Mouse (Mus musculus): Measurements from ENCODE around the gene Nlrc5. TPM values are rescaled to one million over a fixed set of nuclear protein-coding genes. Genes with fewer than 3 reads are reported as not detected.

The Nlrc5 gene
- polyA plus RNA-seq, 1 experiment from 2014 or later = 0.45 TPM

DNA sequence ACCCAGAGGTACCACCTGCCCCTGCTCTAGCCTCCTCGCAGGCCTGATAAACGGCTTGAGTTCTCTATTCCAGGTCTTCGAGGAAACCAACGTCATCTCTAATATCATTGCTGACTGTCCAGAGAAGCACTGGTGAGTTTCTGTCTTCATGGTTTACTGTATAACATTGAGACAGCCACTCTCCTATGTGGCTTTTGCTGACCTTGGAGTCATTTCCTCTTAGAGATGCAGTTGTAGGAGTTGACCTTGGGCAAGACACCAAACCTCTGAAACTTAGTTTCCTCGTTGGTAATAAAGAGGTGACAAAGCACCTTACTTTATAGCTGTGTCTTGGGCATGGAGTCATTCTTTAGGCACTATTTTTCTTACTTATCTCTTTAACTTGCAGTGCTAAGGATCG, 21.6 kb upstream of the Nlrc5 start:
- Histone ChIP-seq H3K4me2 (ENCODE audit: low read depth, low read length) (no peak overlapping the region), H3K4me3 (ENCODE audit: low read length) (no peak overlapping the region), H3K9ac (ENCODE audit: low read length) (no peak overlapping the region), H3K27me3 (ENCODE audit: control insufficient read depth, insufficient read depth, low read depth, low read length) (no peaks in the 10 kb centered on the region), H3K9me3 (ENCODE audit: control insufficient read depth, low read length) (no peaks in the 10 kb centered on the region), H3K27ac (ENCODE audit: low read length) (no peak overlapping the region), H3K4me1 (replicated peaks; ENCODE audit: control insufficient read depth, insufficient read depth, low read length) (no peaks in the 10 kb centered on the region), H3K36me3 (ENCODE audit: control insufficient read depth, insufficient read depth, low read length) (no peaks in the 10 kb centered on the region)
- no peak for ATAC-seq (ENCODE audit: low read depth)
- 84% methylated on average over 6 of the region's 6 CpGs for WGBS

DNA sequence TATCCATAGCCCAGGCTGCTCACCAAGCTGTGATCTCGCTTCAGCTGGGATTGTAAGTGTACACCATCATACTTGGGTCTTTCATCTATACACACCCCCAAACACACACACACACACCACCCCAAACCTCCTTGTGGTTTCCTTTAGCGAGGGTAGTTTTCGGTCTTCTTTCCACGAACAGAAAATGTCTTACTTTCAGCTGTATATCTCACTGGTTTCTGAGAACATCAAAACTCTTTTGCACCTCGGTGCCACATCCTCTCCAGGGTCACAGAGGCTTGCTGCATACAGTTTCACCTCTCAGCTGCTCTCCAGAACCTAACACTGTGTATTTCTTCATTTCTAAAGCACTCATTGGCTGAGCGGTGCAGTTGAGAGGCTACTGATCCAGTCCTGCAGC, 20.6 kb upstream of the Nlrc5 start:
- H3K9me3 ChIP-seq (ENCODE audit: control insufficient read depth, low read length) = no peaks in the 10 kb centered on the region
- H3K4me1 ChIP-seq (replicated peaks; ENCODE audit: control insufficient read depth, insufficient read depth, low read length) = no peaks in the 10 kb centered on the region
- no peak for ATAC-seq (ENCODE audit: low read depth)
- no peak overlapping the region for H3K27ac ChIP-seq (ENCODE audit: low read length)
- no peak overlapping the region for H3K9ac ChIP-seq (ENCODE audit: low read length)
- no peak overlapping the region for H3K4me2 ChIP-seq (ENCODE audit: low read depth, low read length)
- no peak overlapping the region for H3K4me3 ChIP-seq (ENCODE audit: low read length)
- 60% methylated on average over 6 of the region's 6 CpGs for WGBS
- no peaks in the 10 kb centered on the region for H3K27me3 ChIP-seq (ENCODE audit: control insufficient read depth, insufficient read depth, low read depth, low read length)
- H3K36me3 ChIP-seq (ENCODE audit: control insufficient read depth, insufficient read depth, low read length) = no peaks in the 10 kb centered on the region

DNA sequence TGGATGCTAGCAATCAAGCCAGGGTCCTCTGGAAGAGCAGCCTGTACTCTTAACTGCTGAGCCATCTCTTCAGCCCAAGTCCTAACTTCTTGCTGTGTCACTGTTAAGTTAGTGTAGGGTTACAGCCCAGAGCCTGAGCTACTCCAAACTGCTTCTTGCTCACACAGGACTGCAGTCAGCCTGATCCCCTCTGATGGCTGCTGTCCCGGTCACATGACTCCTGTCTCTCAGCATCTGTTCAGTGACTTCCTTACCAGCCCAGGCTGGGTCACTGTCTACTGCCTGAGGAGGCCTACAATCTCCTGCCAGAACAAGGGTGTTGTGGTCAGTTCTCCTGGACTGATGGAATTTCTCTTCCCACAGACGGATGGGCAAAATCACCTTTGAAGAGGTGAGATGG, 18.9 kb upstream of the Nlrc5 start:
- WGBS = 77% methylated on average over 2 of the region's 2 CpGs
- Histone ChIP-seq H3K4me2 (ENCODE audit: low read depth, low read length) (no peak overlapping the region), H3K9me3 (ENCODE audit: control insufficient read depth, low read length) (no peaks in the 10 kb centered on the region), H3K4me1 (replicated peaks; ENCODE audit: control insufficient read depth, insufficient read depth, low read length) (no peaks in the 10 kb centered on the region), H3K36me3 (ENCODE audit: control insufficient read depth, insufficient read depth, low read length) (no peaks in the 10 kb centered on the region), H3K27me3 (ENCODE audit: control insufficient read depth, insufficient read depth, low read depth, low read length) (no peaks in the 10 kb centered on the region), H3K27ac (ENCODE audit: low read length) (no peak overlapping the region), H3K9ac (ENCODE audit: low read length) (no peak overlapping the region), H3K4me3 (ENCODE audit: low read length) (no peak overlapping the region)
- ATAC-seq (ENCODE audit: low read depth) = no peak

DNA sequence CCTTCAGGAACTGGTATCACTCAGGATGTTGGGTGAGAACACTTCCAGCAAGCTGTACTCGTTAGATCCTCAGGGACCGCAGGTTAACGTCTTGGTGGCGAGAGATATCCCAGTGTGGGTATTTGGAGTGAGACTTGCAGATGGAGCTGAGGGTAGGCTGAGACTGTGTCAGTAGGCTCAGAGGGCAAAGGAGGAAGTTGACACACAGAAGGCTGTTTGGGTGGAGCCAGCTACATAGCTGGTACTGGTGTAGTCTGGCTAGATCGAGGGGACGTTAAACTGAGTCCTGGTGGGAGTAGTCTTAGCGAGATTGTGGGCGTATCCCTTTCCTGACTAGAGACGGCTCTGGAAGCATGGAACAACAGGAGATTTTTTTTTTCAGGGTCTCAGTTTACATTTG, 16.1 kb upstream of the Nlrc5 start:
- Histone ChIP-seq H3K36me3 (ENCODE audit: control insufficient read depth, insufficient read depth, low read length) (no peaks in the 10 kb centered on the region), H3K4me1 (replicated peaks; ENCODE audit: control insufficient read depth, insufficient read depth, low read length) (no peaks in the 10 kb centered on the region), H3K9me3 (ENCODE audit: control insufficient read depth, low read length) (no peaks in the 10 kb centered on the region), H3K27me3 (ENCODE audit: control insufficient read depth, insufficient read depth, low read depth, low read length) (no peaks in the 10 kb centered on the region), H3K9ac (ENCODE audit: low read length) (no peak overlapping the region), H3K4me2 (ENCODE audit: low read depth, low read length) (no peak overlapping the region), H3K4me3 (ENCODE audit: low read length) (no peak overlapping the region), H3K27ac (ENCODE audit: low read length) (no peak overlapping the region)
- ATAC-seq (ENCODE audit: low read depth) = no peak
- WGBS = 53% methylated on average over 9 of the region's 9 CpGs

DNA sequence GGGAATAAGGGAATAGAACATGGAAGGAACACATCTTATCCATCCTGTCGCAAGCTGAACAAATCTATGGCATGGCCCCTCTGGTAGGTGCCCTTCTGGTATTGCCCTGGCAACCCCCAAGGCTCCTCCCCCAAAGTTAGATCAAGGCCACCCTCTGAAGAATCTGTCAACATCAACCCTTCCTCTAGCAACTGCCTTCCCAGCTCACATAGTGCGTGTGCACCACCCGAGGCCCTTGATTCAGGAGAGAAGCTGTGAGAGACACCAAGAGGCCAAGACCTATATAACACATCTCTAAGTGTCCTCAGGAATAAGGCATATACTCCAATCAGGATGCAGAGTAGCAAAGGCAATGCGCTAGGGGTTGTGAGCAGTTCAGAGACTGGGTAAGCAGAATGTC, 11.9 kb upstream of the Nlrc5 start:
- ATAC-seq (ENCODE audit: low read depth) = no peak
- Histone ChIP-seq H3K27me3 (ENCODE audit: control insufficient read depth, insufficient read depth, low read depth, low read length) (no peaks in the 10 kb centered on the region; the same call in 1 of the 2 replicates), H3K27ac (ENCODE audit: low read length) (no peak overlapping the region), H3K9ac (ENCODE audit: low read length) (no peak overlapping the region), H3K4me1 (replicated peaks; ENCODE audit: control insufficient read depth, insufficient read depth, low read length) (no peaks in the 10 kb centered on the region), H3K9me3 (ENCODE audit: control insufficient read depth, low read length) (no peaks in the 10 kb centered on the region), H3K36me3 (ENCODE audit: control insufficient read depth, insufficient read depth, low read length) (no peaks in the 10 kb centered on the region), H3K4me3 (ENCODE audit: low read length) (no peak overlapping the region), H3K4me2 (ENCODE audit: low read depth, low read length) (no peak overlapping the region)
- 83% methylated on average over 4 of the region's 4 CpGs for WGBS

DNA sequence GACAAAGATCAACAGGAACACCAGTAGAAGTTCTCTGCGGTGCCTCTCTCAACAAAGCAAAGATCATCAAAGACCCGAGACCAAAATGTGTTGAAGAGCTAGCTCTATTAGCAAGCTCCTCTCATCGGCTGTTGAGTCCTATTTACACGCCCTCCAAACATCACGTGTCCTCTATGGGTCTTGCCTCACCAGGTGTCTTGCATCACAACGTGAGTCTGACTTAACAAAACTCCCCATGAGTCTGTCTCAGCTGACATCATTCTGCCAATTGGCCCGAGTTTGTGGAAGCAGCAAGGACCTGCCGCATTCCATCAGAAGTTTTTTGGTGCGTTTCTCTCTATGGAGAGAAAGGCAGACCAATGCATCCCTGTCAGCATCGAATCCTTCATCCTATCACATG, 6.2 kb upstream of the Nlrc5 start:
- no peak overlapping the region for H3K4me2 ChIP-seq (ENCODE audit: low read depth, low read length)
- H3K4me1 ChIP-seq (replicated peaks; ENCODE audit: control insufficient read depth, insufficient read depth, low read length) = no peaks in the 10 kb centered on the region
- WGBS = 40% methylated on average over 10 of the region's 10 CpGs
- H3K27ac ChIP-seq (ENCODE audit: low read length) = no peak overlapping the region
- no peaks in the 10 kb centered on the region; the same call in 1 of the 2 replicates for H3K27me3 ChIP-seq (ENCODE audit: control insufficient read depth, insufficient read depth, low read depth, low read length)
- ATAC-seq (ENCODE audit: low read depth) = no peak
- H3K4me3 ChIP-seq (ENCODE audit: low read length) = no peak overlapping the region
- no peaks in the 10 kb centered on the region for H3K36me3 ChIP-seq (ENCODE audit: control insufficient read depth, insufficient read depth, low read length)
- H3K9ac ChIP-seq (ENCODE audit: low read length) = no peak overlapping the region
- H3K9me3 ChIP-seq (ENCODE audit: control insufficient read depth, low read length) = no peaks in the 10 kb centered on the region

DNA sequence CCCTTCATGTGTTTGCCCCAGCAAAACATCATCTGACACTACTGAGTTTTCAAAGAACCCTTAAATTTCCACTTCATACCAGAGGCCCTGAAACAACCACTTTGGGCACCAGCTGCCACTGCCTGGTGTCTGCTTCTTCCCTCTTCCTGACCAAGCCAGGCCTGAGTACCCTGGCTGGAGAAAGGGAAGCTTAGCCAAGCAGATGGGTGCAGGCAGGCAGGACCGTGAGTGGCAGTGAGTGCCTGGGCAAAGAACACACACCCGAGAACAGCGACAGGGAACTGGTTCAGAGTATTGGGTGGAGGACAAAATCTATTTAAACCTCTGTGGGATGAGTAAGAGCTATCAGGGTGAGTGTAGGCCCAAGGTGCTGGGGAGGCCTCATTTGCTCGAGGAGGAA, 5.7 kb upstream of the Nlrc5 start:
- Histone ChIP-seq H3K9me3 (ENCODE audit: control insufficient read depth, low read length) (no peaks in the 10 kb centered on the region), H3K27ac (ENCODE audit: low read length) (no peak overlapping the region), H3K4me1 (replicated peaks; ENCODE audit: control insufficient read depth, insufficient read depth, low read length) (no peaks in the 10 kb centered on the region), H3K4me3 (ENCODE audit: low read length) (no peak overlapping the region), H3K36me3 (ENCODE audit: control insufficient read depth, insufficient read depth, low read length) (no peaks in the 10 kb centered on the region), H3K4me2 (ENCODE audit: low read depth, low read length) (no peak overlapping the region), H3K9ac (ENCODE audit: low read length) (no peak overlapping the region), H3K27me3 (ENCODE audit: control insufficient read depth, insufficient read depth, low read depth, low read length) (no peaks in the 10 kb centered on the region; the same call in 1 of the 2 replicates)
- ATAC-seq (ENCODE audit: low read depth) = no peak
- WGBS = 63% methylated on average over 4 of the region's 4 CpGs

DNA sequence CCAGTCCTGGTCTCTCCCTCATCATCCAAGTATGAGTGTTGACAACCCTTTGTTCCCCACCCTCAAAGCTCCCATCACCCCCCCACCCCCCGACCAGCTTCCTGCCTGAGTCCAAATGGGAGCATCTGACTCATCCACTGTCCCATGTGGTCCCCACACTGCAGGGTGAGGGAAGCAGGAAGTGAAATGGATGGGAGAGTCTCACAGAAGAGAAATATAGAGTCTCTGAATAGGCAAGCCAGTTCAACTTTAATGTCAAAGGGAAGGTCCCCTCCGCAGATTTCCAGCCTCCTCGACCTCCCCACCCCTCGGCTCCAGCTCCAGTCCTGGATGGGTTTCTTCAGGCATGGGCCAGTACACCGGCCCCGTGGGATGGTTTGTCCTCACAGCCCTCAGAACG, 4.8 kb upstream of the Nlrc5 start:
- WGBS = 76% methylated on average over 7 of the region's 7 CpGs
- H3K4me3 ChIP-seq (ENCODE audit: low read length) = no peak overlapping the region
- no peaks in the 10 kb centered on the region; the same call in 1 of the 2 replicates for H3K27me3 ChIP-seq (ENCODE audit: control insufficient read depth, insufficient read depth, low read depth, low read length)
- no peak overlapping the region for H3K27ac ChIP-seq (ENCODE audit: low read length)
- ATAC-seq (ENCODE audit: low read depth) = no peak
- H3K9me3 ChIP-seq (ENCODE audit: control insufficient read depth, low read length) = no peaks in the 10 kb centered on the region
- no peak overlapping the region for H3K4me2 ChIP-seq (ENCODE audit: low read depth, low read length)
- peaks cover 3% of the 10 kb centered on the region; the same call in 1 of the 2 replicates for H3K4me1 ChIP-seq (replicated peaks; ENCODE audit: control insufficient read depth, insufficient read depth, low read length)
- H3K9ac ChIP-seq (ENCODE audit: low read length) = no peak overlapping the region
- no peaks in the 10 kb centered on the region for H3K36me3 ChIP-seq (ENCODE audit: control insufficient read depth, insufficient read depth, low read length)

DNA sequence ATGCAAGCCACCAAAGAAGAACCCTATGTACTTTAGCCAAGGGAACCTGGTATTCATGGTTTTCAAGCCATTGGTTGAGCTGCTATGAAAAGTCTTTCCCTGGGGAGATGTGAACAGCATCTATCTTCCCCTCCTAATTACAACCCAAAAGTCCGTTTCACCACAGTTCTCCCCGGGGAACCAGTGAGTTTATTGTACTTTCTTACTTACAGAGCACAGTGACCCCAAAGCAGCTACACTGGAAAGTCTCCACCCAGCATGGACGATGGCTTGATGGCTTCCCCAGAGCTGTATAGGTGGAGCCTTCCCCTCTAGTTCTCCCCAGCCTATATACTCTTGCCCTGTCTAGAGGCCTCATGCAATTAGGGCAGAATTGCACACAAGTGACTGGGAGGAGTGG, 1.9 kb upstream of the Nlrc5 start:
- Histone ChIP-seq H3K4me1 (replicated peaks; ENCODE audit: control insufficient read depth, insufficient read depth, low read length) (peaks cover 3% of the 10 kb centered on the region; the same call in 1 of the 2 replicates), H3K36me3 (ENCODE audit: control insufficient read depth, insufficient read depth, low read length) (no peaks in the 10 kb centered on the region), H3K27me3 (ENCODE audit: control insufficient read depth, insufficient read depth, low read depth, low read length) (no peaks in the 10 kb centered on the region; the same call in 1 of the 2 replicates), H3K4me3 (ENCODE audit: low read length) (no peak overlapping the region), H3K4me2 (ENCODE audit: low read depth, low read length) (no peak overlapping the region), H3K27ac (ENCODE audit: low read length) (no peak overlapping the region), H3K9ac (ENCODE audit: low read length) (no peak overlapping the region), H3K9me3 (ENCODE audit: control insufficient read depth, low read length) (no peaks in the 10 kb centered on the region)
- 66% methylated on average over 3 of the region's 3 CpGs for WGBS
- ATAC-seq (ENCODE audit: low read depth) = no peak

DNA sequence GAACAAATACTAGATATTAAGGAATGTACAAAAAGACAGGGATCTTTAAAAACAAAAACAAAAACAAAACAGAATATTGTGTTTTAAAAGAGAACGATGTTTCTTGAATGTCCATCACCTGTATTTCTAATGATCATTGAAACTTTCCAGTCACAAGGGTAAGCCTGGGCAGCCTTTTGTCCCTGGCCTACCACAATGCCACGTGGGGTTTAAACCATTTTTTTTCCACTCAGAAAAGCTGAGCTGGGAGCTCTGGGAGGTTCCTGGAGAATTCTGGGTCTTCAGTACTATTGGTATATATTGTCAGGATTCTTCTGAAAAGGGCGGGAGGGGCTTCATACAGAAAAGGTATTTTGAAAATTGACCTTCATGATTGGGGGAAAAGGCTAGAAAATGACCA, 802 bp downstream of the Nlrc5 start:
- no peaks in the 10 kb centered on the region for H3K36me3 ChIP-seq (ENCODE audit: control insufficient read depth, insufficient read depth, low read length)
- H3K9me3 ChIP-seq (ENCODE audit: control insufficient read depth, low read length) = no peaks in the 10 kb centered on the region
- no peak overlapping the region for H3K9ac ChIP-seq (ENCODE audit: low read length)
- WGBS = 82% methylated on average over 3 of the region's 3 CpGs
- no peaks in the 10 kb centered on the region; the same call in 1 of the 2 replicates for H3K27me3 ChIP-seq (ENCODE audit: control insufficient read depth, insufficient read depth, low read depth, low read length)
- H3K4me1 ChIP-seq (replicated peaks; ENCODE audit: control insufficient read depth, insufficient read depth, low read length) = peaks cover 3% of the 10 kb centered on the region; the same call in 1 of the 2 replicates
- ATAC-seq (ENCODE audit: low read depth) = no peak
- H3K4me2 ChIP-seq (ENCODE audit: low read depth, low read length) = no peak overlapping the region
- no peak overlapping the region for H3K27ac ChIP-seq (ENCODE audit: low read length)
- no peak overlapping the region for H3K4me3 ChIP-seq (ENCODE audit: low read length)
